Mouse (Mus musculus) left cerebral cortex, postnatal 4 days (tissue): ENCODE measurements around the gene Prrc2b. TPM values are rescaled to one million over a fixed set of nuclear protein-coding genes. Genes with fewer than 3 reads are reported as not detected.

Experiments used
- DNase-seq: peaks from one replicate; pipeline ENCODE4 v3.0.0-alpha.2; 2022
- intact Hi-C: fragments of 180-260 bp; cut with DNase I; formaldehyde crosslinking; loops from one replicate; pipeline ENCODE4 v1.15.1; 2025
- total RNA-seq, 2 experiments: library from RNA; stranded (reverse); gene quantifications; 2 replicates each; pipeline ENCODE4 v1.2.3; 2021

The Prrc2b gene
- total RNA-seq, 2 experiments from 2014 or later, result 327 to 335 TPM

DNA sequence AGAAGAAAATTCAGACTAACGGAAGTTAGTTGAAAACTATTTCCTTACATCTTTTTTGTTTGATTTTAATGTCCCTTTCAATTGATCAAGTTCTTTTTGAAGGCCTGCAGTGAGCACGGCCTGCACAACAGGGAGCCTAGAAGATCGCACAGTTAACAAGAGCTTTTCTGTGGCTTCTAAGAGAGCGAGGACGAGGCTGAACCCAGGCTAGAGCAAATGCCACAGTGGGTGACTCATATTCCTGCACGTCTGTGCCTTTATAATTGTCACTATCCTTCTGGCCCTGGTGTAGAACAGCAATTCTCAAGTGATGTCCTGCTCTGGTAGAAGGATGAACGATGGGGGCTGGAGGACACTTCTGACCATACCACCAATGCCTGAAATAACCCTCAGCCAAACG is 66.8 kb downstream of the Prrc2b start:
- intact Hi-C loops, result no loop called here
- DNase-seq, result no peak

DNA sequence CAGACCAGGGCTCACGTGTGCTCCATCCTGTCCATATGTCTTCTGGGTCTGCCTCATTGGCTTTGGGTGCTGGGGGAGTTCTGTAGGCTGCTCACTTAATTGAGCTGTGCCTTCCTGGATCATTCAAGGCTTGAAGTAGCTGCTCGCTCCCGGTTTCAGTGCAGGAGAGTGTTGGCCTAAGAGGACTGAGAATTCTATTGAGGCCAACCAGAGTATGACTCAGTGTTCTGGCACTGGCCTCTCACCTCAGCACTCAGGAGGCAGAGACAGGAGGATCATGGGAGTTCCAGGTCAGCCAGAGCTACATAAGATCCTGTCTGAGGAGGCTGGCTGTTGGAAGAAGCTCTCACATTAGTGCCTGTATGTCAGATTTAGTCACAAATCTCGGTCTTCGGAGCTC is 67.2 kb downstream of the Prrc2b start:
- intact Hi-C loops, result no loop called here

DNA sequence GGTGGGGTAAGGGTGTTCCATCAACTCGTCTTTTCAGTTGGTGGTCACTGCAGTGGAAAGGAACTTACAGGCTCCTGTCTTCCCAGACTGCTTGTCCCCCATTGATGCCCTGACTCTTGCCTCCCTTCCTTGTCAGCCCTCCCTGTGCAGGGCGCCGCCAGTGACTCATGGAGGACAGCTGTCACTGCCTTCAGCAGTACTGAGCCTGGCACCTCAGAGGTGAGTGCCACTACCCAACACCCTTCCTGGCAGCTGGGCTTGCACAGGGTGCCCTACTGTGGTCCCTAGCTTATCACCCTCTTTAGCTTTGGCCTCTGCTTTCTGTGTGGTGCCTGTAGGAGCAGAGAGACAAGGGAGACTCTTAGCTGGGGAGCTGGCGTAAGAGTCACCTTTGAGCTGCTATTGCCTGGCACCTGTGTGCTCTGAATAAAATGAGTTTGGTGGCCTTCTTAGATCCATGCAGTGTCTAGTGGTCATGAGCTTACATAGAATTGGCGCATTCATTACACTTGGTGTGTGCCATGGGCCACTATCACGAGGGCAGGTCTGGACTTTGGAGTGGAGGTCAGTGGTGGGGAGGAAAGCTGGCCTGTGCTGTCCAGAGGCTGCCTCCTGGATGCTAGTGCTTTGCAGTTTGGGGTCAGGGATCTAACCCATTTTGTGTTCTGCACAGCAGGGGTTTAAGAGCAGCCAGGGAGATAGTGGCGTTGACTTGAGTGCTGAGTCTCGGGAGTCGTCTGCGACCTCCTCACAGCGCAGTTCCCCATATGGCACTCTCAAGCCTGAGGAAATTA is 67.9 kb downstream of the Prrc2b start:
- DNase-seq, result no peak
- intact Hi-C loops, result no loop called here

More for the DNA sequence above, 67.2 kb downstream of the Prrc2b start:
- DNase-seq, result no peak

DNA sequence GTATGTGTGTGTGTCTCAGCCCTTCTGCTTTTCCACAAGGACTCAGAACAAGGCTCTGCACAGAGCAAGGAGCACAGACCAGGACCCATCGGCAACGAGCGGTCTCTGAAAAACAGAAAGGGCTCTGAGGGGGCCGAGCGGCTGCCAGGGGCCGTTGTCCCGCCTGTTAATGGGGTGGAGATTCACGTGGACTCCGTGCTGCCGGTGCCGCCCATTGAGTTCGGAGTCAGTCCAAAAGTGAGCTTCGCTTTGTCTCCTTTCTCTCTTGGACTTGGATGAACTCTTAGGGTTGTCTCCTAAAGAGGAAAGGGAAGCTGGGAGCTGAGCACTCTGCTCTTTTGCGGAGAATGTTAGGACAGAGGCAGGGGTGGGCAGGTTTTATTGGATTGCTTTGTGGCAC is 68.6 kb downstream of the Prrc2b start:
- DNase-seq, result no peak
- intact Hi-C loops, result no loop called here

DNA sequence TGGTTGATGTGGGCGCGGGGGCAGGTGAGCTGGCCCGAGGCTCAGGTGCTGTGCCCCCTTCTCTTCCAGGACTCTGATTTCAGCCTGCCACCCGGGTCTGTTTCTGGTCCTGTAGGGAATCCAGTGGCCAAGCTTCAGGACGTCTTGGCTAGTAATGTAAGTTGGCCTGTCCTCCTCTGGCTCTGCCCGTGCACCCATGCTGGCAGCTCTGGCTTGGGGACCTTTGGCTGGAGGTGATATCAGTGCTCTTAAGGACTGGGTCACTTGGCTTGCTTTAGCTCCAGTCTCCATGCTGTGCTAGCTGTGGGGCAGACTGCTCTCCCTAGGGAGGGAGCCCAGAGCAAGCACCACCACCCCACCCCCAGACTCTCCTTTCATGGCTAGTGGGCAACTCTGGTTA is 69.1 kb downstream of the Prrc2b start:
- intact Hi-C loops, result loop anchor here (10.0 kb wide), 1 partner anchor 235 kb away; no protein-coding TSS in a partner anchor
- no peak for DNase-seq

DNA sequence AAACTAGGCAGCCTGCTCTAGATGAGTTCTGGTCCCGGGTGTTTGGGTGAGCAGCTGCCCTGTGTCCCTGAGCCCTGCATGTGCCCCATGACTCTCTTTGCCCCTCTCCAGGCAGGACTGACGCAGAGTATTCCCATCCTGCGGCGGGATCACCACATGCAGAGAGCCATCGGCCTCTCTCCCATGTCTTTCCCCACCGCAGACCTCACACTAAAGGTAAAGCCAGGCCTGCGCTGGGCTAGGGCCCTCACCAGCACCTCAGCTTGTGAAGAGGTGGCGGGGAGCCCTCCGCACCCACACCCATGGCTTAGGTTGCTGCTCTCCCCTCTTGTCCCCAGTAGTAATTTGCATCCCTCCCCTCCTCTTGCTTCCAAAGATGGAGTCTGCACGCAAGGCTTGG is 70.1 kb downstream of the Prrc2b start:
- no peak for DNase-seq
- intact Hi-C loops, result loop anchor here (10.0 kb wide), 1 partner anchor 236 kb away; no protein-coding TSS in a partner anchor

DNA sequence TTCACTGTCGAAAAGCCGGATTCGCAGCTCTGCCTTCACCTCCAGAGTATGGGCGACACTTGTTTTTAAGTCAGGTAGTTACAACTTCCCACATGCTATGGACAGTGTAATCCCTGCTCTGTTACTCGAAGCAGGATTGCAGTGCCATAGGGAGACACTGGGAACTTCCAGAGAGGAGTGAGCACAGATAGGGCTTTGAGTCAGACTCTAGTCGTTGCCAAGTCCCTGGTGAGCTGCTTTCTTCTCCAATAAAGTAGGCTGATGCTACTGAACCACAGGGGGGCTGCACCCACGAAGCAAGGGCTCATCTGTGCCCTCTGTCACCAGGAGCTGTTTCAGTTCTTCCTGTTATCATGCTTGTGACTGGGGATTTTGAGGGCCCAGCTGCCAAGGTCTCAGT is 70.7 kb downstream of the Prrc2b start:
- no peak for DNase-seq
- intact Hi-C loops, result loop anchor here (10.0 kb wide), 1 partner anchor 237 kb away; no protein-coding TSS in a partner anchor

DNA sequence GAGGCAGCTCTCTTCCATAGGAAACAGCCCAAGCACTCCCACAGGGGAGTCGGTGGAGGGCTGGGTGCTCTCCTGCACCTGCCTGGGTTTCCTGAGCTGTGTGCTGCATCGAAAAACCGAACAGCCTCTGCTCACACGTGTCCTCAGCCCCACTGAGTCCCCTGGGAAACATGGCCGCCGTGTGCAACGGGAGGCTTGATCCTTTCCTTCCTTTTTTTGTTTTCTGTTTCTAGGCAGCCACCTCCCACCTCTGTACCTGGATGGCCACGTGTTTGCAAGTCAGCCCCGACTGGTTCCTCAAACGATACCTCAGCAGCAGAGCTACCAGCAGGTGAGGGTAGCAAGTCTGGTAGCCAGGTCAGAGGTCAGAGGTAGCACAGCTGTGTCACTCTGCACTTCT is 71.2 kb downstream of the Prrc2b start:
- intact Hi-C loops, result loop anchor here (10.0 kb wide), 1 partner anchor 237 kb away; no protein-coding TSS in a partner anchor
- no peak for DNase-seq

DNA sequence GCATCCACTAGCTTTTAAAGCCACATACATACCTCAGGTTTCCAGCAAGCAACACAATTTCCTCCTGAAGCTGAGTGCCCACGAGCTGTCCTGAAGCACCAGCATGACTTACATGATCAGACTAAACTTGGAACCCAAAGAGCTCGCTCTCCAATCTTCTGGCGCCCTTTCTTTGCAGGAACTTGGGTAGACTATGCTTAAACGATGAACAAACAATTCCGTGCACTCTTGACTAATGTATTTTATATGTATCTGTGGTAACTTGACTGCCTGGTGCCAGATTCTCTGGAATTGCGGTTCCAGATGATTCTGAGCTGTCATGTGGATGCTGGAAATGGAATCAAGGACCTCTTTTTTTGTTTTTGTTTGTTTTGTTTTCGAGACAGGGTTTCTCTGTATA is 84.6 kb downstream of the Prrc2b start:
- intact Hi-C loops, result no loop called here

DNA sequence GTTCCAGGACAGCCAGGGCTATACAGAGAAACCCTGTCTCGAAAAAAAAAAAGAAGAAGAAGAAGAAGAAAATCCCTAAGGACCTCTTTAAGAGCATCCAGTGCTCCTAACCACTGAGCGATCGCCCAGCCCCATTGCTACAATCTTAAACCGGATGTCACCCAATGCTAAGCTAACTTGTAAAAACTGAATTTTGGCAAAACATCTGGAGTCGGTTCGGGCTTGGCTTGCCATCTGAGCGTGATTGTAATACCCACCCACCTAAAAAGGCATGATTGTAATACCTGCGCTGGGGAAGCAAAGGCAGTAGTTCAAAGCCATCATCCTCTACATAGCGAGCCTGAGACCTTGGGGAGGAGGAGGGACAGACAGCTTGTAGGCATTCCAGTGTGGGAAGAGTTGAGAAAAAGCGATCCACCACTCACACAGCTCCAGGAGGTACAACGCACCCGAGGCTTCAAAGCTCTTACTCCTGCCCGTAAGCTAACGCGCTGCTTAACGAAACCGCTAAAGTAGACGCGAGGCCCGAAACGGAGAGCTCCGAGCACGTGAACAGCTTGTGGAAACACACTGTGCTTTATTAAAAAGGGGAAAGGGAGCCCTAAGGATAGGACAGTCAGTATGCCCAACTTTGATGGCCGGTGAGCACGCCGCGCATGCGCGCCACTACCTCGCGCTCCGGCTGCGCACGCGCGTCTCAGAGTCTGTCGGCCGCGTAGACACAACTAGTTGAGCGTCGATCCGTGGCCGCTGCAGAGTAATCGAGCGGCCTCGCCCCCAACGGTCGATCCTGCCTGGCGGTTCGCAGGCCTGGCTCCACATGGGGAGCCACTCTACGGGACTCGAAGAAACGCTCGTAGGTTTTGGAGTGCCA is 85.2 kb downstream of the Prrc2b start, which contains the start of gene Pomt1:
Gene Pomt1 (plus strand): TSS at position 705 of the 874 bp plus-strand sequence.
- DNase-seq, result peak; percentile 93
- intact Hi-C loops, result no loop called here

More for the DNA sequence above, 84.6 kb downstream of the Prrc2b start:
- DNase-seq, result no peak

DNA sequence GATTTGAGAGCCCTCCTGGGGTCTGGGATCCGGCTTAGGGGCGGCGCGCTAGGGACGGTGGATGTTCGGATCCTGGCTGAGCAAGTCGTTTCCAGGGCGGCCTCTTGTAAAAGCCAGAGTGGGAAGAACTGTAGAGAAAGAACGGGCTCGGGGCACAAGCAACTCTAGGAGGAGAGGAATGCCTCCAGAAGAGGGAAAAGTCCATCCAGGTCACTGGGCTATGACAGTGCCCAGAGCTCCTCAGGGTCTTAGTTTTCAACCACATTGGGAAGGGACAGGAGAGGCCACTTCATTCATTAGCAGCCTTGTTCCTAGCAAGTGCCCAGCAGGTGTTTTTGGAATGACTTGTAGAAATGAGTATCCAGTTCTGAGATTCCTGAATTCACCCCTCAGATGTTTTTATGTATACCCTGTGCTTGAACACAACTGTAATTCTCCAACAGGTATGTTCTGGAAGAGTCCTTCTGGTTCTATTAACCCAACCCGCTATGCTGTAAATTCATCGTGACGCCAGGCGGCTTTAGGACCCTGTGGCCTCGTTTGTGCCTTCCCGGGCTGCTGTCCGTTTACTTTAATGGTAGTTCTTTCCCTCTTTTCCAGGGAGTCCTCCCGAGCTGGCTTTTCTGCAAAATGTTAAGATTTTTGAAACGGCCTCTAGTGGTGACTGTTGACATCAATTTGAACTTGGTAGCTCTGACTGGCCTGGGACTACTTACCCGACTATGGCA is 86.0 kb downstream of the Prrc2b start:
- intact Hi-C loops, result no loop called here
- DNase-seq, result peak; percentile 50

DNA sequence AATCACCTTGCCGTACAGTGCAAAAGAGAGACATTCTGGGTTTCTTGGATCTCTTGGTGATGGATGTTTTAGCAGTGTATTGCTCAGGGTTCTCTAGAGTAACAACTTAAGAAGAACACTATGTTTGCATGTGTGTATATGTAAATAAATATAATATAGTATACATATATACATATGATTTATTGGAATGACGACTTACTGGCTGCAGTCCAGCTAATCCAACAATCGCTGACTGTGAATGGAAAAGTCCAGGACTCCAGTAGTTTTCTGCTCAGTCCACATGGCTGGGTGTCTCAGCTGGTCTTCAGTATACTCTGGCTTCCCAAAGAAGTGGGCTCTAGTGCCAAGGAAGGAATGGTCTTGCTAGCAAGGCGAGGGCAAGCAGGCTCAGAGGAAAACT is 86.7 kb downstream of the Prrc2b start:
- intact Hi-C loops, result no loop called here

DNA sequence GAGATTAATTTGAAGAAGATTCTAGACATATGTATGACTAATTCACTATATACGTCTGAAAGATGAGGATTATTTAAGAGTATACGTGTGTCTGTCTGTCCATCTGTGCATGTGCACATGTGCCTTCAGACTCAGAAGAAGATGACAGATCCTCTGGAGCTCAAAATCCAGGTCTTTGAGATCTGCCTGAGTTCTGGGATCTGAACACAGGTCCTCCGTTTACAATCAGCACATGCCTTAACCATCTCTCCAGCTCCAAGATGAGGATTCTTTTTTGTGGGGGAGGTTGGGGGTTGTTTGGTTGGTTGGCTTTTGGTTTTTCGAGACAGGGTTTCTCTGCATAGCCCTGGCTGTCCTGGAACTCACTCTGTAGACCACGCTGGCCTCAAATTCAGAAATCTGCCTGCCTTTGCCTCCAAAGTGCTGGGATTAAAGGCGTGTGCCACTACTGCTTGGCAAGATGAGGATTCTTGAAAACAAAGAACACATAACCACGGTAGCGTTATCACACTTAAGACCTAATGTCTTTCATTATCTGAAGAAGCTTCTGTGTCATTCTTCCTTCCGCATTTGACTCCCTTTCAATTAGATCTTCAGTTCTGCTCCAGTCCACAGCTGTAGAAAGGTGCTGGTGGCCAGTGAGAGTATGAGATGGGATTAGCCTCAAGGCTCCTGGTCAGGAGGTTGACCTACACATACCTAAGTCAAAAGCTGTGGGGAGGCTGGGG is 88.0 kb downstream of the Prrc2b start:
- intact Hi-C loops, result no loop called here
- no peak for DNase-seq

More for the DNA sequence above, 86.7 kb downstream of the Prrc2b start:
- DNase-seq, result no peak

DNA sequence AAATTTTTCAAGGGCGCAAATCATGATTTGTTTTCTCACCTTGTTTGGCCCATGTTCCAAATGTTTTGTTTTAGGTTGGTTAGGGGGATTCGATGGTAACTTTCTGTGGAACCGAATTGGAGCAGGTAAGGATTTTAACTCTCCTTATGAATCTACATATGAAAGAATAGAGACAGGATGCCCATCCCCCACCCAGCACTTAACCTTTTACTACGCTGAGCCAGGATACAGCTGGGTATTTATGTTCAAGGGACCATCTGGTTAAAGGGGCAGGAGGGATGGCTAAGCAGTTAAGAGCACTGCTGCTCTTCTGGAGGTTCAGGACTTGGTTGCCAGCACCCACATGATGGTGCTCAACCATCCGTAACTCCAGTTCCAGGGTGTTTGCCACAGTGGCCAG is 89.7 kb downstream of the Prrc2b start:
- intact Hi-C loops, result no loop called here

DNA sequence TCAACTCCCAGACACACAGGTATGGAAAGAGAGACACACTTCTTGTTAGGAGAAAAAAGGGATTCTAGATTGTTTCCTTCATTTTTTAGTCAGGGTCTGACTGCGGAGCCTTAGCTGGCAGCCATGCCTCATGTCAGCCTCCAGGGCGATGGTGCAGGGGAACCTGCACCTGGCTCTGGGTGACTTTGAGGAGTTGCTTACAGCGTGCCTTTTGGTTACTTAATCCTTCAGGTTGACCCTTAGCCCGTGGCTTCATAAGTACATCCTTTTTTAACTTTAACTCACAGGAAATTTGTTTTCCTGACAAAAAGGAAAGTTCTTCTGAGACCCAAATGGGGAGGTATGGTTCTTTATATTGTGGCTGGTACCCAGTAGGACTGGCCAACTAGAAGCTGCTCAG is 92.1 kb downstream of the Prrc2b start:
- DNase-seq, result no peak
- intact Hi-C loops, result no loop called here

More for the DNA sequence above, 89.7 kb downstream of the Prrc2b start:
- no peak for DNase-seq

DNA sequence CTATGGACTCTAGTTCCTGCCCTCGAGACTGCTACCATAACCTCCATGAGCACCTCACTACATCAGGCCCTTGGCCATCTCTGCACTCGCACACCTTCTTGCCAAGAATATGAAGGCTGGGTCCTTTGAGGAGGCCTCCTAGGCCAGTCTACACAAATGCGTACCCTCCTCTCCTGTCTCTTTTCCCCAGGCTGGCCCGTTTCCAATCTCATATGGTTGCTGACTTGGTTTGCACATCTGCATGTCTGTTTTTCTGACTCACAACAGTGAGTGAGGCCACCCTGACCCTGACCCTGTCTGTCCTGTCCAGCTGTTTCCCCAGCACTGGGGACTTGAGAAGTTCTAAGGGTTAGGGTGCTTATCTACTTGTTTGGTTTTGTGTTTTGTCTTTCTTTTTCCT is 95.9 kb downstream of the Prrc2b start:
- no peak for DNase-seq
- intact Hi-C loops, result no loop called here

DNA sequence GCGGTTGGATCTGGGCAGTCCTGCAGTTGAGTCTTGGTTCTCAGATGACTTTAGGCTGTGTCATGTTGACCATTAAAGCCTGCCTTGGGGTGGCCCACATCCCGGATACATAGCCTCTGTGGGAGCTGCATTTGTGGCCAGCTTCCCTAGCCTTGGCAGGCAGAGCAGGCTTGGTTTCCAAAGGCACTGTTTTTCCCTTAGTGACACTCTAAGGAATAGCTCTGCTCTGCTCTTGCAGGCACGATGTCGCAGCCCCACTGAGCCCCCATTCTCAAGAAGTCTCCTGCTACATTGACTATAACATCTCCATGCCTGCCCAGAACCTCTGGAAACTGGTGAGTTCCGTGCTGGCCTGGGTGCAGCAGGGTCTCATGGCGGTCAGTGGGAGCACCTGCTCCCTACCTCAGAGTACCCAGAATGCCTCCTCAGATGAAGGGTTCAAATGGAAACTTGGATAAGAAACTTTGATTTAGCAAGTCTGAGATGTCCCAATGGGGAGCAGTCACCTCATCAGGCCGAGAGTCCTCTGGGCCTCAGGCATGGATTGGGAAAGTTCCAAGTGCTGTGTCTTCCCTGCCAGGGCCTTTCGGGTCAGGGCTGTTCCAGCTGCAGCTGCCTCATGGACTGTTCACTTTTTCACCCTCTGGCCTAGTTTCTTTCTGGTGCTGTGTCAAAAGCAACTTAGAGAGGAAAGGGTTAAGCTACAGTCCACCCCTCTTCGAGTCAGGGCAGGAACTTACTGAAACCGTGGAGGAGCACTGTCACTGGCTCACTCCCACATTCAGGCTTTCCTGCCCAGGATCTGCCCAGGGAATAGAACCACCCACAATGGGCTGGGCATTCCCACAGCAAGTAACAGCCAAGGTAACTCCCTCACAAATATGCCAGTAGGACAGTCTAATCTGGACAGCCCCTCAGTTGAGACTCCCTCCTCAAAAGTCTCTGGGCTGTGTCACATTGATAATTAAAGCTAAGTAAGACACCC is 97.8 kb downstream of the Prrc2b start:
- intact Hi-C loops, result no loop called here
- DNase-seq, result no peak

DNA sequence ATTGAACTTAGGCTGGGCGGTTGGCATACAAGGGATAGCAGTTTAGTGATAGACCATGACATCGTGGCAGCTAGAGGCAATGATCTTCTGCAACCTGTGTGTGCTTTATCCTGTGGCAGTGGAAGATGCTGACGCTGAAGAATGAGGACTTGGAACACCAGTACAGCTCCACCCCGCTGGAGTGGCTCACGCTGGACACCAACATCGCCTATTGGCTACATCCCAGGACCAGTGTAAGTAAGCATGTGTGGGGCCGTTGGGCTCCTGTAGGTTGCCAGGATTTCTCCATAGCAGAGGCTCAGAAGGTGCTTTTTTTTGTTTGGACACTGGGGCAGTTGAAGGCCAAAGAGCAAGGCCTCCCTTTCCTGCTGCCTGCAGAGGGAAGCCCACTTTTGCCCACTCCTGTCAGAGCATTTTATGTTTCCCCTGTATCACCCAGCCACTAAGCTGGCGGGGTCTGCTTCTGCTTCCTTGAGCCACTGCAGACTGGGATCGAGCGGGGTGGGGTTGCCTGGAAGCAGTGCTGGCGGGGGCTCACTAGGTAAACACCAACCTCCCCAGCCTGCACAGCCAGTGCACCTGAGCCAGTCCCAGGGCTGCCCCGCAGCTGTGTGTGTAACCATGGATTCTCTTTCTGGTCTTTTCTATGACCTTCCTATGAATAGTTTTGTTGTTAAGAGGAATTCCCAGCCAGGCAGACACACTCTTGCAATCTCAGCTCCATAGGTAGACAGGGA is 101.1 kb downstream of the Prrc2b start:
- DNase-seq, result no peak
- intact Hi-C loops, result no loop called here
